Mouse (Mus musculus): ENCODE results near the gene Lsamp.

- TF ChIP-seq POLR2A (IDR thresholded peaks at IDR 0.05; ENCODE audit: extremely low read depth, insufficient read depth, low read length) (no peak), CTCF (IDR thresholded peaks at IDR 0.05; ENCODE audit: low read depth, low read length) (no peak)
Measured at GRCm38 (mm10) chr16:41633898-41634297, 1649.7 kb downstream of the Lsamp start.
